Mouse (Mus musculus) adrenal gland, postnatal 36 days (tissue): ENCODE results near the gene Ccdc6. TPM values are rescaled to one million over a fixed set of nuclear protein-coding genes. Genes with fewer than 3 reads are reported as not detected.
"Not testable (repeated sequence)": the region's sequence is repeated elsewhere in the genome, so short reads cannot be mapped to it uniquely, and the experiment has no call there.

Experiments used
- DNase-seq, 2 experiments: peaks; one replicate each; pipeline ENCODE4 v3.0.0; 2021; ENCODE audit warnings: mixed read lengths in 1 of 2
- total RNA-seq, 2 experiments: library from RNA; stranded (reverse); gene quantifications; 2 replicates each; pipeline ENCODE4 v1.2.3; 2021

Ccdc6 gene
- total RNA-seq, 2 experiments from 2014 or later: 50.2 to 98.3 TPM

GRCm38 (mm10) chr10:70211281-70211680 is 114.4 kb downstream of the Ccdc6 start:
- DNase-seq: no peak

DNA sequence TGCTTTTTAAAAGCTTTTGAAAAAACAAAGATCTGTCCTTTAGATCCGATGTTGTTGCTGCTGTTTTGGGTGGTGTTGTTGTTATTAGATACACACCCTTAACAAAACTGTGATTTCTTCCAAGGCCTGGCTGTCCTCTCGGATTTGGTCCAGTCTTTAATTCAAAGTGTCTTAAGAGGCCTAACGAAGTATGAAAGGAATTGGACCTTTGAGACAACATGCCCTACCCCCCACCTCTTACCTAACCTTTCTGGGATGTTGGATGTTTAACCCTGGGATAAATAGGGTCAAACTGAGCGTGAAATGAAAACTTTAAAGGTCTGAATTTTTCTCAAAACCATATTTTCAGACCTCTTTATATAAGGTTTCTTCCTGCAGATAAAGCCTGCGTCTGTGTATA is 124.0 kb downstream of the Ccdc6 start:
- no peak for DNase-seq

DNA sequence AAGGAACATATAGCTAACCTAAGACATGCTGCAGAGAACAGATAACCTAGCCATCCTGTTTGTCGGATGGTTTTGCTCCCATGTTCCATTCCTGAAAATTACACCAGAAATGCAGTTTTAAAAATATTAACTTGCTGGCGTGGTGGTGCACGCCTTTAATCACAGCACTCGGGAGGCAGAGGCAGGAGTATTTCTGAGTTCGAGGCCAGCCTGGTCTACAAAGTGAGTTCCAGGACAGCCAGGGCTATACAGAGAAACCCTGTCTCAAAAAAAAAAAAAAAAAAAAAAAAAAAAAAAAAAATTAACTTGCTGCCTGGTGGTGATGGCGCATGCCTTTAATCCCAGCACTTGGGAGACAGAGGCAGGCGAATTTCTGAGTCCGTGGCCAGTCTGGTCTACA is 125.3 kb downstream of the Ccdc6 start:
- not testable (repeated sequence) for DNase-seq

- peak in 1 of 2 experiments; percentile 71 for DNase-seq
These were observed 127.7 kb downstream of the Ccdc6 start for GRCm38 (mm10) chr10:70224571-70224970.

DNA sequence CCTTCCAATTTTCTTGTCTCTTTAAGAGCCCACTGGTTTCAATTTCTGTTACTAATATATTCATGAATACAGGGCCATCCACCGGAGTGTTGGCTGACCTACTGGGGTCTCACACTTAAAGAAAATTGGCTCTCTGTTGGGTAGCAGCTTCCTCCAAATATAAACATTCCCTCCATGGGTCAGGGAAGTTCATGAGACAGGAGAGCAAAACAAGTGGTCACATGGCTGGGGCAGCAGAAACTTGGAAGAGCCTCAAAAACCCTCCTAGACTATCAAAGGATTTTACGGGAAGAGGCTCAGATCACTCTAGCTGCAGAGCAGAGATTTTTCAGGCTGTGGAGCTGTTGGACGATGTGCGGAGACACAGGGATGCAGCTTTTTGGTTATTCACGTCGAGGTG is 128.8 kb downstream of the Ccdc6 start:
- DNase-seq: no peak

DNA sequence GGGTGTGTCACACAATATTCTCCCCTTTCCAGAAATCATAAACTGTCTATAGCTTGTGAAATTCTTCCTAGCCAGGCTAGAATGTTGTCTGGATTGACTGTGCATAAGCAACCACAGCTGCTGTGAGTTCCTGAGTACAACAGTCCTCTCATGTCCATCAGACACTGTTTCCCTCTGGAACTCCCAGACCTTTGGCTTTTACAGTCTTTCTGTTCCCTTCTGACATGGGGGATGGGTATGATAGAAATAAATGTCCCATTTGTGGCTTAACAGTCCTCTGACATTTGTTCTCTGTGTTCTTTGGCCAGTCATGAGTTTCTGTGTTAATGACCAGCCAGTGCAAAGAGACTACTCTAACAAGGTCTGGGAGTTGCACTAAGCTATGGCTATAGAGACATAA is 129.7 kb downstream of the Ccdc6 start:
- no peak for DNase-seq

GRCm38 (mm10) chr10:70230352-70230751 is 133.4 kb downstream of the Ccdc6 start:
- no peak for DNase-seq

DNA sequence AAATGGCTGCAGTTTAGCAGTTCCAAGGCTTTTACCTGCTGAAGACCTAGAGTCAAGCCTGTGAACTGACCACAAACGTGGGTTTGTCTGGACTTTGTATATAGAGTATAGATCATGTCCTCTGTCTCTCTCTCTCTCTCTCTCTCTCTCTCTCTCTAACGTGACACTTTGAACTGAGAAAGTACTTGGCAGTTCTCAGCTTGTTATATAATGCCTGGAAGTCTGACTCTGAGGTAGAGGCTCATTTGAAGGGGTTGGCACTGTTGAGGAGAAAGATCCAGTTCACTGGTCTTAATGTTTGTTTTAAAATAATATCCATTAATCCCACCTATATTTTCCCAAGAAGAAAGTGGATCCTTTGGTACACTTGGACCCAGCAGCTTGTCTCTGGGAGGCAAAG is 141.0 kb downstream of the Ccdc6 start:
- no peak for DNase-seq

Other genes starting within 250 kb of the Ccdc6 start
- gene Mrln, start 107.5 kb downstream of the Ccdc6 start, total RNA-seq: not detected
- gene Slc16a9, start 148.0 kb downstream of the Ccdc6 start, total RNA-seq: 10 to 100 TPM in 1 of 2 experiments, 1 to 10 TPM in 1; 5.5 to 12.9 TPM